Mouse (Mus musculus) lung, embryonic 16.5 days (tissue): ENCODE measurements around the gene Atp6v0e2. TPM values are rescaled to one million over a fixed set of nuclear protein-coding genes. Genes with fewer than 3 reads are reported as not detected.
"Not testable (repeated sequence)": the region's sequence is repeated elsewhere in the genome, so short reads cannot be mapped to it uniquely, and the experiment has no call there.

Source experiments
- ATAC-seq: fragments of 200-750 bp; cut with Nextera tagmentation; 2 replicates; pipeline ENCODE4 v1.8.0; 2017; ENCODE audit warnings: low read depth, mild to moderate bottlenecking, moderate library complexity
- H3K27ac ChIP-seq: fragments of 300-500 bp; sonication (generic); 2 replicates; pipeline ENCODE4 v1.5.1; 2014; ENCODE audit warnings: mild to moderate bottlenecking, control low read depth, low read length
- H3K27me3 ChIP-seq: fragments of 300-500 bp; sonication (generic); 2 replicates; pipeline ENCODE4 v1.6.1; 2014; ENCODE audit warnings: low read depth, low read length, mixed read lengths; ENCODE audit not compliant: control insufficient read depth, insufficient read depth
- H3K36me3 ChIP-seq: fragments of 300-500 bp; sonication (generic); 2 replicates; pipeline ENCODE4 v1.6.1; 2014; ENCODE audit warnings: low read length; ENCODE audit not compliant: control insufficient read depth, insufficient read depth
- H3K4me1 ChIP-seq: fragments of 300-500 bp; sonication (generic); replicated peaks from 2 replicates; pipeline ENCODE4 v1.6.1; 2014; ENCODE audit warnings: low read length, mixed read lengths; ENCODE audit not compliant: control insufficient read depth, insufficient read depth
- H3K4me2 ChIP-seq: fragments of 300-500 bp; sonication (generic); 2 replicates; pipeline ENCODE4 v1.6.1; 2014; ENCODE audit warnings: low read depth, low read length, control low read depth
- H3K4me3 ChIP-seq: fragments of 300-500 bp; sonication (generic); 2 replicates; pipeline ENCODE4 v1.5.1; 2014; ENCODE audit warnings: mild to moderate bottlenecking, low read length, control low read depth
- H3K9ac ChIP-seq: fragments of 300-500 bp; sonication (generic); 2 replicates; pipeline ENCODE4 v1.6.1; 2014; ENCODE audit warnings: low read length, control low read depth
- H3K9me3 ChIP-seq: fragments of 300-500 bp; sonication (generic); 2 replicates; pipeline ENCODE4 v1.6.1; 2016; ENCODE audit warnings: low read length; ENCODE audit not compliant: control insufficient read depth
- WGBS: fragments of 180-500 bp; shearing (Covaris S2); extraction: QIAGEN DNeasy Blood & Tissue Kit; methylation state at CpG from one replicate; pipeline ENCODE4 v1.1.7; 2014; 5-methylcytosine and 5-hydroxymethylcytosine counted together
- polyA plus RNA-seq: library from polyadenylated mRNA; unstranded; fragments of >200 nt; fragmentation: Nextera tagmentation; extraction: Ambion mirVana; gene quantifications from 2 replicates; pipeline ENCODE4 v1.2.1, GENCODE M21; 2015

Gene Atp6v0e2
- polyA plus RNA-seq, 1 experiment from 2014 or later, result 11.8 TPM

GRCm38 (mm10) chr6:48508087-48508486 is 29.3 kb upstream of the Atp6v0e2 start:
- no peak for ATAC-seq
- no peak overlapping the region for H3K9ac ChIP-seq

GRCm38 (mm10) chr6:48510426-48510825 is 27.0 kb upstream of the Atp6v0e2 start:
- H3K27ac ChIP-seq, result no peak overlapping the region
- no peaks in the 10 kb centered on the region for H3K4me1 ChIP-seq
- no peaks in the 10 kb centered on the region for H3K27me3 ChIP-seq
- H3K4me3 ChIP-seq, result no peak overlapping the region
- no peaks in the 10 kb centered on the region for H3K9me3 ChIP-seq
- WGBS, result 78% methylated on average over 4 of the region's 4 CpGs
- ATAC-seq, result no peak
- no peaks in the 10 kb centered on the region; the same call in none of the 2 replicates for H3K36me3 ChIP-seq
- no peak overlapping the region for H3K4me2 ChIP-seq
- H3K9ac ChIP-seq, result no peak overlapping the region

More at GRCm38 (mm10) chr6:48508087-48508486, 29.3 kb upstream of the Atp6v0e2 start:
- Histone ChIP-seq H3K4me1 (peaks cover 6% of the 10 kb centered on the region), H3K27ac (no peak overlapping the region), H3K27me3 (no peaks in the 10 kb centered on the region), H3K9me3 (no peaks in the 10 kb centered on the region), H3K4me3 (no peak overlapping the region), H3K4me2 (no peak overlapping the region), H3K36me3 (no peaks in the 10 kb centered on the region; the same call in 1 of the 2 replicates)
- WGBS, result 52% methylated on average over 4 of the region's 4 CpGs

GRCm38 (mm10) chr6:48511861-48512260 is 25.6 kb upstream of the Atp6v0e2 start:
- H3K4me2 ChIP-seq, result no peak overlapping the region
- no peaks in the 10 kb centered on the region for H3K27me3 ChIP-seq
- no peak overlapping the region for H3K27ac ChIP-seq
- H3K9ac ChIP-seq, result no peak overlapping the region
- no peaks in the 10 kb centered on the region for H3K4me1 ChIP-seq
- ATAC-seq, result no peak
- H3K36me3 ChIP-seq, result peaks cover 5% of the 10 kb centered on the region
- H3K4me3 ChIP-seq, result no peak overlapping the region
- no peaks in the 10 kb centered on the region for H3K9me3 ChIP-seq
- WGBS, result 83% methylated on average over 7 of the region's 7 CpGs

GRCm38 (mm10) chr6:48524882-48525281 is 12.5 kb upstream of the Atp6v0e2 start:
- H3K9ac ChIP-seq, ATAC-seq, H3K9me3 ChIP-seq, H3K36me3 ChIP-seq, H3K4me1 ChIP-seq, H3K27ac ChIP-seq, H3K4me2 ChIP-seq, H3K27me3 ChIP-seq, H3K4me3 ChIP-seq: not testable (repeated sequence)
- WGBS, result 91% methylated on average over 14 of the region's 16 CpGs

GRCm38 (mm10) chr6:48527901-48528300 is 9.5 kb upstream of the Atp6v0e2 start:
- ATAC-seq, result no peak
- 81% methylated on average over 9 of the region's 9 CpGs for WGBS

GRCm38 (mm10) chr6:48529261-48529660 is 8.2 kb upstream of the Atp6v0e2 start:
- H3K4me2 ChIP-seq, result no peak overlapping the region
- WGBS, result 62% methylated on average over 14 of the region's 14 CpGs

More at GRCm38 (mm10) chr6:48527901-48528300, 9.5 kb upstream of the Atp6v0e2 start:
- Histone ChIP-seq H3K36me3 (no peaks in the 10 kb centered on the region), H3K9me3 (no peaks in the 10 kb centered on the region), H3K27me3 (no peaks in the 10 kb centered on the region), H3K4me3 (no peak overlapping the region), H3K9ac (no peak overlapping the region), H3K4me2 (no peak overlapping the region), H3K27ac (no peak overlapping the region), H3K4me1 (peaks cover 3% of the 10 kb centered on the region; the same call in 1 of the 2 replicates)

GRCm38 (mm10) chr6:48529871-48530440 is 7.5 kb upstream of the Atp6v0e2 start:
- Histone ChIP-seq H3K27ac (no peak overlapping the region), H3K4me2 (no peak overlapping the region), H3K4me3 (no peak overlapping the region), H3K27me3 (no peaks in the 10 kb centered on the region), H3K36me3 (no peaks in the 10 kb centered on the region), H3K9ac (no peak overlapping the region), H3K4me1 (peaks cover 3% of the 10 kb centered on the region; the same call in 1 of the 2 replicates), H3K9me3 (no peaks in the 10 kb centered on the region)
- no peak for ATAC-seq
- 74% methylated on average over 16 of the region's 16 CpGs for WGBS

More at GRCm38 (mm10) chr6:48529261-48529660, 8.2 kb upstream of the Atp6v0e2 start:
- Histone ChIP-seq H3K9ac (no peak overlapping the region), H3K4me1 (peaks cover 3% of the 10 kb centered on the region; the same call in 1 of the 2 replicates), H3K27me3 (no peaks in the 10 kb centered on the region), H3K4me3 (no peak overlapping the region), H3K27ac (no peak overlapping the region), H3K36me3 (no peaks in the 10 kb centered on the region), H3K9me3 (no peaks in the 10 kb centered on the region)
- ATAC-seq, result no peak

- Histone ChIP-seq H3K4me3 (no peak overlapping the region), H3K4me1 (peaks cover 3% of the 10 kb centered on the region; the same call in 1 of the 2 replicates), H3K36me3 (no peaks in the 10 kb centered on the region), H3K9ac (no peak overlapping the region), H3K9me3 (no peaks in the 10 kb centered on the region), H3K27me3 (no peaks in the 10 kb centered on the region), H3K27ac (no peak overlapping the region), H3K4me2 (no peak overlapping the region)
- ATAC-seq, result peak; percentile 70; the same call in 1 of the 2 replicates
- WGBS, result 36% methylated on average over 2 of the region's 2 CpGs
Observed at GRCm38 (mm10) chr6:48530862-48531261, 6.6 kb upstream of the Atp6v0e2 start.

GRCm38 (mm10) chr6:48533475-48533874 is 3.9 kb upstream of the Atp6v0e2 start:
- Histone ChIP-seq H3K4me1 (peaks cover 3% of the 10 kb centered on the region; the same call in 1 of the 2 replicates), H3K4me2 (no peak overlapping the region), H3K27ac (no peak overlapping the region), H3K27me3 (no peaks in the 10 kb centered on the region), H3K9me3 (no peaks in the 10 kb centered on the region), H3K9ac (no peak overlapping the region), H3K36me3 (no peaks in the 10 kb centered on the region), H3K4me3 (no peak overlapping the region)
- WGBS, result 63% methylated on average over 2 of the region's 2 CpGs
- no peak for ATAC-seq
